Mouse (Mus musculus) adrenal gland, postnatal 10 days (tissue): ENCODE measurements at regions not wholly inside any gene's neighbourhood (a gene's known extent, or its start where the extent isn't known, plus 50 kb on each side); places are given as distances from the start of the nearest gene placed in this dataset.
A peak's percentile ranks its signal among the peaks of the same experiment; 100 is the strongest.

Source experiments
- DNase-seq: peaks from one replicate; pipeline ENCODE4 v3.0.0; 2021; ENCODE audit warnings: mixed read lengths

- DNase-seq: no peak
These were observed 61.5 kb upstream of the Fer start for GRCm38 (mm10) chr17:63801411-63801810.

- DNase-seq: no peak
These were observed 60.0 kb upstream of the Fer start for GRCm38 (mm10) chr17:63802846-63803245.

GRCm38 (mm10) chr17:63803599-63803998, 59.3 kb upstream of the Fer start:
- DNase-seq: peak; percentile 85

- DNase-seq: no peak
These were observed 58.4 kb upstream of the Fer start for GRCm38 (mm10) chr17:63804416-63804815.

GRCm38 (mm10) chr17:63806360-63806759, 56.5 kb upstream of the Fer start:
- no peak for DNase-seq

DNA sequence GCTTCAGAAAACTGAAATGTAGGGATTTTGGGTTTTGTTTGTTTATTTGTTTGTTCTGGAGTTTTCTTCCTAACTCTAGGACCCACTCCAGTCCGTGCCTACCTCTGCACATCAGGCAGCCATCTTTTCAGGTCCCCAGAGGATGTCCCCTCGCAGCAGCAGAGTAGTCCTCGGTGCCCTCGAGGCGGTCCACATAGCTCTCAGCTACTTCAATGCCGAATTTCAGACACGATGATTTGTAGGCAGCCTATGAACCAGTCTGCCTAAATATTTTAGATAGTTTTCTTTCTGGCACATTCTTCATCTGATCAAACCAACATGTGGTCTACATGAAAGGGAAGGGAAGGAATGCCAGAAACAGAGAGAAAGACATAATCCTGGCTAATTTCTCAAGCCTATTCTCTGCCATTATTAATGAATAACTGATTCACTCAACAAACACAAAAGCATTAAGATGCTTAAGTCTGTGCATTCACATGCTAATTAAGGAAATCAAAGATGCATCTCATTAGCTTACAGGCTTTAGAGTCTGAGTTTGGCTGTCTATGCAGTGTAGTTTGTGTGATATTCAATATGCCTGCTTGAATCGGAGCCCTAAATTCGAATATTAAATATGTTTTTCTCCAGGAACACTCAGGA, 55.2 kb upstream of the Fer start:
- DNase-seq: no peak

DNA sequence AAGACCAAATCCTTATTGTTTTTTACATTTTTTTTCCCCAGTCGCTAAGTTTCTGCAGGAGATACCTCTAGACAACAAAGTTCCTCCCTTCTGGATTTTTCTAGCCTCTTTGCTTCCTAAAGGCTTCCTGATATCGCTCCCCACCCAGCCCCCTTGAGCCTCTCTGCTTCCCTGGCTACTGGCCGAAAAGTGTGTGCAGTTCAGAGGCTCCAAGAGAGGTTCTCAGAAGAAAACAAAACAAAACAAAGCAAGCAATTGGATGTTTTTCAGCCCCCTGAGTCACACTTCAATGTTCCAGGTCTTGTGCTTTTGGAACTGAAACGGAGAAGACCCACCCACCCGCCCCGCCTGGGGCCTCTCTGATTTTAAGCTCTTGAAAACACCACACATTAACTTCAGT, 54.1 kb upstream of the Fer start:
- DNase-seq: no peak

DNA sequence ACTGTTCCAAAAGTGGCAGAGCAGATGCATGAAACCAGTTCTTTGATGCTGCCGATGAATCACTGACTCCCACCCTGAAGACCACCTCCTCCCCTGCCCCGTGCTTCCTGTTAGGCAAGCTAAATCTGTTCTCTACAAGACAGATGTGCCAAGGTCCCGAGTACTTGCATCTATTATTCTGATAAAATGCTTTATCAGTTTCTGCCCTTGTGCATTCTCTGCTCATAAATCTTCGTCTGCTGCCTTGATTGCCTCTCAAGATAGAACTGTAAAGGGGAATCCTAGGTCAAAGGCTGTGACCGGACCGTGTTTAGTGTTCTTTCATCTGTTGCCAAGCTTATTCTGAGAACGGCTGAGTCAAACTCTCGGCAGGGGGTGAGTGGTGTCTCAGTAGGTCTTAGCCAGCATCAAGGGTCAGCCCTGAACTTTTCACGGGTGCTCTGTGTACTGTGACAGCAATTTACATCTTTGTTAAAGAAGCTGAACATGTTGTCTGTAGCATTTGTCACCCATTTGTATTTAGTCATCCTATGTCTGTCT, 51.5 kb upstream of the Fer start:
- DNase-seq: peak; percentile 51

GRCm38 (mm10) chr17:63812586-63812985, 50.3 kb upstream of the Fer start:
- DNase-seq: peak; percentile 8
